Mouse (Mus musculus) ES-E14 (cell line): Measurements from ENCODE around the gene Klf6. TPM values are rescaled to one million over a fixed set of nuclear protein-coding genes. Genes with fewer than 3 reads are reported as not detected.

ENCODE experiments used
- DNase-seq: peaks from one replicate; pipeline ENCODE4 v3.0.0-alpha.2; 2013; ENCODE audit warnings: low read depth, low spot score
- H3K27ac ChIP-seq: 2 replicates; pipeline ENCODE4 v1.5.1; 2012; ENCODE audit warnings: low read depth, mild to moderate bottlenecking, low read length, moderate library complexity, mixed read lengths; ENCODE audit not compliant: poor library complexity, insufficient read depth, severe bottlenecking
- H3K36me3 ChIP-seq: 2 replicates; pipeline ENCODE4 v1.6.1; 2012; ENCODE audit warnings: mild to moderate bottlenecking, low read length, moderate library complexity, mixed read lengths; ENCODE audit not compliant: control insufficient read depth, poor library complexity, insufficient read depth, severe bottlenecking
- H3K4me1 ChIP-seq, 2 experiments: fragments of 150-350 bp in 1 of 2; sonication (generic) in 1 of 2; 2 replicates each; pipeline ENCODE4 v1.6.1; 2012; ENCODE audit warnings: low read length in 2 of 2, mild to moderate bottlenecking in 1 of 2, mixed read lengths in 1 of 2; ENCODE audit not compliant: control insufficient read depth in 2 of 2, insufficient read depth in 2 of 2, poor library complexity in 1 of 2
- H3K4me3 ChIP-seq, 2 experiments: fragments of 150-350 bp in 1 of 2; sonication (generic) in 1 of 2; 2 replicates each; pipeline ENCODE4 v1.5.1; 2012; ENCODE audit warnings: low read length in 2 of 2, low read depth in 1 of 2, mild to moderate bottlenecking in 1 of 2, mixed read lengths in 1 of 2; ENCODE audit not compliant: insufficient read depth in 1 of 2, poor library complexity in 1 of 2, severe bottlenecking in 1 of 2
- H3K9ac ChIP-seq: 2 replicates; pipeline ENCODE4 v1.6.1; 2012; ENCODE audit warnings: low read depth, mild to moderate bottlenecking, low read length, mixed read lengths; ENCODE audit not compliant: poor library complexity, insufficient read depth, severe bottlenecking
- H3K9me3 ChIP-seq: fragments of 150-350 bp; sonication (generic); 2 replicates; pipeline ENCODE4 v1.6.1; 2012; ENCODE audit warnings: low read depth, mild to moderate bottlenecking, low read length; ENCODE audit not compliant: control insufficient read depth, insufficient read depth
- CHD2 ChIP-seq: IDR thresholded peaks from 2 replicates; pipeline ENCODE4 v1.6.1; 2014; ENCODE audit warnings: mild to moderate bottlenecking, low read depth, low read length, inconsistent platforms
- HCFC1 ChIP-seq: IDR thresholded peaks from 2 replicates; pipeline ENCODE4 v1.6.1; 2012; ENCODE audit warnings: low read length, inconsistent platforms, borderline replicate concordance; ENCODE audit not compliant: insufficient read depth
- MAFK ChIP-seq: IDR thresholded peaks from 2 replicates; pipeline ENCODE4 v1.6.1; 2014; ENCODE audit warnings: mild to moderate bottlenecking, low read depth, low read length, inconsistent platforms; ENCODE audit not compliant: insufficient read depth
- ZC3H11A ChIP-seq: IDR thresholded peaks from 2 replicates; pipeline ENCODE4 v1.6.1; 2012; ENCODE audit warnings: low read depth, mild to moderate bottlenecking, inconsistent platforms, low read length, borderline replicate concordance
- ZNF384 ChIP-seq: IDR thresholded peaks from 2 replicates; pipeline ENCODE4 v1.6.1; 2012; ENCODE audit warnings: low read depth, low read length, inconsistent platforms
- in situ Hi-C, 2 experiments: fragments of 600-800 bp; cut with MboI; formaldehyde crosslinking; loops; one replicate each; pipeline ENCODE4 v1.15.1; 2025; ENCODE audit warnings: low sequenced_read_pairs in 2 of 2, inconsistent platforms in 1 of 2; ENCODE audit not compliant: unreplicated experiment in 2 of 2
- total RNA-seq: library from RNA; depleted of rRNA; stranded (reverse); fragments of 300-350 nt; gene quantifications from 2 replicates; pipeline ENCODE4 v1.2.3, GENCODE M21; 2012

The Klf6 gene
- total RNA-seq, 1 experiment, result 53.8 TPM

- DNase-seq, result no peak
- Histone ChIP-seq H3K36me3 (peaks cover 13% of the 10 kb centered on the region), H3K4me1 (peaks cover 0 to 9% of the 10 kb centered on the region in 2 experiments; a peak in 2 of 4 replicates), H3K9me3 (no peaks in the 10 kb centered on the region), H3K9ac (no peak overlapping the region), H3K4me3 (no peak overlapping the region), H3K27ac (no peak overlapping the region)
- in situ Hi-C loops, result no loop called here
- TF ChIP-seq CHD2, result no peak
- no peak for TF ChIP-seq MAFK
- no peak for TF ChIP-seq HCFC1
These were observed 10.1 kb downstream of the Klf6 start for GRCm38 (mm10) chr13:5871414-5871813.

GRCm38 (mm10) chr13:5873681-5874080 is 12.4 kb downstream of the Klf6 start:
- no peak for TF ChIP-seq MAFK
- no peak for TF ChIP-seq ZNF384
- TF ChIP-seq CHD2, result no peak
- no peak for TF ChIP-seq ZC3H11A
- no peak for TF ChIP-seq HCFC1
- DNase-seq, result no peak
- in situ Hi-C loops, result no loop called here
- Histone ChIP-seq H3K4me1 (peaks cover 2 to 9% of the 10 kb centered on the region in 2 experiments; a peak in 3 of 4 replicates), H3K27ac (no peak overlapping the region), H3K36me3 (peaks cover 1% of the 10 kb centered on the region; the same call in 1 of the 2 replicates), H3K4me3 (no peak overlapping the region), H3K9ac (no peak overlapping the region), H3K9me3 (no peaks in the 10 kb centered on the region)

GRCm38 (mm10) chr13:5875478-5875877 is 14.2 kb downstream of the Klf6 start:
- Histone ChIP-seq H3K36me3 (no peaks in the 10 kb centered on the region), H3K4me3 (no peak overlapping the region), H3K9me3 (no peaks in the 10 kb centered on the region), H3K9ac (no peak overlapping the region), H3K27ac (no peak overlapping the region), H3K4me1 (peaks cover 7% of the 10 kb centered on the region in 2 experiments)
- TF ChIP-seq ZNF384, result no peak
- no peak for DNase-seq
- in situ Hi-C loops, result no loop called here

GRCm38 (mm10) chr13:5878748-5879147 is 17.5 kb downstream of the Klf6 start:
- Histone ChIP-seq H3K27ac (no peak overlapping the region), H3K4me1 (peaks cover 4 to 7% of the 10 kb centered on the region in 2 experiments; a peak in 3 of 4 replicates), H3K4me3 (no peak overlapping the region), H3K9ac (no peak overlapping the region), H3K9me3 (no peaks in the 10 kb centered on the region), H3K36me3 (no peaks in the 10 kb centered on the region)
- in situ Hi-C loops, result no loop called here
- DNase-seq, result no peak
- no peak for TF ChIP-seq CHD2
- TF ChIP-seq ZC3H11A, result no peak
- TF ChIP-seq MAFK, result no peak

- Histone ChIP-seq H3K9ac (no peak overlapping the region), H3K36me3 (no peaks in the 10 kb centered on the region), H3K9me3 (no peaks in the 10 kb centered on the region), H3K4me3 (no peak overlapping the region), H3K4me1 (no peaks in the 10 kb centered on the region), H3K27ac (no peak overlapping the region)
- TF ChIP-seq CHD2 (no peak), MAFK (no peak), HCFC1 (no peak), ZNF384 (no peak), ZC3H11A (no peak)
- in situ Hi-C loops, result no loop called here
- no peak for DNase-seq
These were observed 25.5 kb downstream of the Klf6 start for GRCm38 (mm10) chr13:5886810-5887209.
